Mouse (Mus musculus): ENCODE data around the gene D5Ertd579e. TPM values are rescaled to one million over a fixed set of nuclear protein-coding genes. Genes with fewer than 3 reads are reported as not detected.

D5Ertd579e gene
- polyA plus RNA-seq, 1 experiment from 2014 or later: 21.9 TPM

GRCm38 (mm10) chr5:36729923-36730322 is 34.1 kb upstream of the D5Ertd579e start:
- H3K36me3 ChIP-seq: no peaks in the 10 kb centered on the region
- no peak overlapping the region for H3K4me2 ChIP-seq
- DNase-seq (no peak), ATAC-seq (ENCODE audit: low read depth) (no peak)
- peak overlapping the region; percentile 98; the same call in 1 of the 2 replicates for H3K27ac ChIP-seq
- 86% methylated on average over 2 of the region's 2 CpGs for WGBS (ENCODE audit: insufficient replicate concordance)
- no peak overlapping the region for H3K4me3 ChIP-seq (replicated peaks)
- 0 out of 2 replicates have a peak overlapping the region, but pooled peaks have one; percentile 68 for H3K9ac ChIP-seq
- H3K4me1 ChIP-seq (replicated peaks): peaks cover 81% of the 10 kb centered on the region
- 0 out of 2 replicates have a peak, but pooled peaks cover 3% of the 10 kb centered on the region for H3K27me3 ChIP-seq
- no peaks in the 10 kb centered on the region for H3K9me3 ChIP-seq (replicated peaks)

- Histone ChIP-seq H3K27ac (0 out of 2 replicates have a peak overlapping the region, but pooled peaks have one; percentile 42), H3K4me2 (no peak overlapping the region), H3K9me3 (replicated peaks) (no peaks in the 10 kb centered on the region), H3K4me3 (replicated peaks) (no peak overlapping the region), H3K9ac (peak overlapping the region; percentile 1; the same call in 1 of the 2 replicates), H3K36me3 (no peaks in the 10 kb centered on the region), H3K27me3 (peaks cover 3% of the 10 kb centered on the region; the same call in 1 of the 2 replicates), H3K4me1 (replicated peaks) (peaks cover 78% of the 10 kb centered on the region)
- WGBS (ENCODE audit: insufficient replicate concordance): 81% methylated on average over 4 of the region's 4 CpGs
- no peak for DNase-seq
- ATAC-seq (ENCODE audit: low read depth): no peak
Measured at GRCm38 (mm10) chr5:36729086-36729473, 33.3 kb upstream of the D5Ertd579e start.

- H3K9ac ChIP-seq: peak overlapping the region; percentile 1; the same call in 1 of the 2 replicates
- peaks cover 78% of the 10 kb centered on the region for H3K4me1 ChIP-seq (replicated peaks)
- peaks cover 3% of the 10 kb centered on the region; the same call in 1 of the 2 replicates for H3K27me3 ChIP-seq
- 70% methylated on average over 8 of the region's 8 CpGs for WGBS (ENCODE audit: insufficient replicate concordance)
- no peak for ATAC-seq (ENCODE audit: low read depth)
- H3K27ac ChIP-seq: peak overlapping the region; percentile 42; the same call in 1 of the 2 replicates
- no peak overlapping the region for H3K4me3 ChIP-seq (replicated peaks)
- H3K9me3 ChIP-seq (replicated peaks): no peaks in the 10 kb centered on the region
- no peak for DNase-seq
- no peak overlapping the region for H3K4me2 ChIP-seq
- H3K36me3 ChIP-seq: no peaks in the 10 kb centered on the region
Measured at GRCm38 (mm10) chr5:36728403-36729085, 32.7 kb upstream of the D5Ertd579e start.

GRCm38 (mm10) chr5:36727776-36728175 is 32.0 kb upstream of the D5Ertd579e start:
- no peak overlapping the region for H3K4me3 ChIP-seq (replicated peaks)
- peaks cover 78% of the 10 kb centered on the region for H3K4me1 ChIP-seq (replicated peaks)

GRCm38 (mm10) chr5:36727136-36727535 is 31.3 kb upstream of the D5Ertd579e start:
- ATAC-seq (ENCODE audit: low read depth): no peak
- Histone ChIP-seq H3K9me3 (replicated peaks) (no peaks in the 10 kb centered on the region), H3K36me3 (no peaks in the 10 kb centered on the region), H3K27me3 (peaks cover 3% of the 10 kb centered on the region; the same call in 1 of the 2 replicates), H3K9ac (peak overlapping the region; percentile 22; the same call in 1 of the 2 replicates), H3K4me2 (no peak overlapping the region), H3K4me1 (replicated peaks) (peaks cover 78% of the 10 kb centered on the region), H3K4me3 (replicated peaks) (no peak overlapping the region), H3K27ac (peak overlapping the region; percentile 30; the same call in 1 of the 2 replicates)
- 27% methylated on average over 2 of the region's 2 CpGs for WGBS (ENCODE audit: insufficient replicate concordance)
- no peak for DNase-seq

More at GRCm38 (mm10) chr5:36727776-36728175, 32.0 kb upstream of the D5Ertd579e start:
- H3K27me3 ChIP-seq: peaks cover 3% of the 10 kb centered on the region; the same call in 1 of the 2 replicates
- 61% methylated on average over 7 of the region's 7 CpGs for WGBS (ENCODE audit: insufficient replicate concordance)
- H3K4me2 ChIP-seq: no peak overlapping the region
- no peak for DNase-seq
- H3K36me3 ChIP-seq: no peaks in the 10 kb centered on the region
- peak overlapping the region; percentile 30; the same call in 1 of the 2 replicates for H3K27ac ChIP-seq
- ATAC-seq (ENCODE audit: low read depth): no peak
- H3K9me3 ChIP-seq (replicated peaks): no peaks in the 10 kb centered on the region
- H3K9ac ChIP-seq: 0 out of 2 replicates have a peak overlapping the region, but pooled peaks have one; percentile 22

- peak overlapping the region; percentile 12; the same call in 1 of the 2 replicates for H3K9ac ChIP-seq
- peaks cover 78% of the 10 kb centered on the region for H3K4me1 ChIP-seq (replicated peaks)
- no peak for DNase-seq
- H3K27ac ChIP-seq: peak overlapping the region; percentile 75
- 62% methylated on average over 9 of the region's 9 CpGs for WGBS (ENCODE audit: insufficient replicate concordance)
- H3K4me3 ChIP-seq (replicated peaks): no peak overlapping the region
- no peaks in the 10 kb centered on the region for H3K36me3 ChIP-seq
- ATAC-seq (ENCODE audit: low read depth): 0 out of 2 replicates have a peak, but pooled peaks have one; percentile 6
- peaks cover 3% of the 10 kb centered on the region; the same call in 1 of the 2 replicates for H3K27me3 ChIP-seq
- no peaks in the 10 kb centered on the region for H3K9me3 ChIP-seq (replicated peaks)
- peak overlapping the region; percentile 28 for H3K4me2 ChIP-seq
Measured at GRCm38 (mm10) chr5:36726387-36726801, 30.6 kb upstream of the D5Ertd579e start.

GRCm38 (mm10) chr5:36725861-36726260 is 30.0 kb upstream of the D5Ertd579e start:
- H3K4me2 ChIP-seq: peak overlapping the region; percentile 28; the same call in 1 of the 2 replicates
- H3K27ac ChIP-seq: peak overlapping the region; percentile 75
- H3K9ac ChIP-seq: peak overlapping the region; percentile 12; the same call in 1 of the 2 replicates
- H3K4me1 ChIP-seq (replicated peaks): peaks cover 78% of the 10 kb centered on the region
- 74% methylated on average over 12 of the region's 12 CpGs for WGBS (ENCODE audit: insufficient replicate concordance)
- peaks cover 3% of the 10 kb centered on the region; the same call in 1 of the 2 replicates for H3K27me3 ChIP-seq
- H3K4me3 ChIP-seq (replicated peaks): no peak overlapping the region
- no peak for ATAC-seq (ENCODE audit: low read depth)
- no peak for DNase-seq
- no peaks in the 10 kb centered on the region for H3K9me3 ChIP-seq (replicated peaks)
- H3K36me3 ChIP-seq: no peaks in the 10 kb centered on the region

GRCm38 (mm10) chr5:36724274-36724673 is 28.4 kb upstream of the D5Ertd579e start:
- Histone ChIP-seq H3K9ac (peak overlapping the region; percentile 40; the same call in 1 of the 2 replicates), H3K4me1 (replicated peaks) (peaks cover 81% of the 10 kb centered on the region), H3K27me3 (peaks cover 3% of the 10 kb centered on the region; the same call in 1 of the 2 replicates), H3K9me3 (replicated peaks) (no peaks in the 10 kb centered on the region), H3K4me2 (no peak overlapping the region), H3K36me3 (no peaks in the 10 kb centered on the region), H3K27ac (peak overlapping the region; percentile 99), H3K4me3 (replicated peaks) (no peak overlapping the region)
- ATAC-seq (ENCODE audit: low read depth) (0 out of 2 replicates have a peak, but pooled peaks have one; percentile 1), DNase-seq (no peak)
- 81% methylated on average over 7 of the region's 7 CpGs for WGBS (ENCODE audit: insufficient replicate concordance)

GRCm38 (mm10) chr5:36723356-36723755 is 27.5 kb upstream of the D5Ertd579e start:
- WGBS (ENCODE audit: insufficient replicate concordance): 80% methylated on average over 9 of the region's 9 CpGs
- Histone ChIP-seq H3K9me3 (replicated peaks) (no peaks in the 10 kb centered on the region), H3K27ac (peak overlapping the region; percentile 99), H3K4me3 (replicated peaks) (no peak overlapping the region), H3K36me3 (no peaks in the 10 kb centered on the region), H3K4me2 (no peak overlapping the region), H3K4me1 (replicated peaks) (peaks cover 83% of the 10 kb centered on the region), H3K27me3 (peaks cover 4% of the 10 kb centered on the region), H3K9ac (peak overlapping the region; percentile 60; the same call in 1 of the 2 replicates)
- DNase-seq (no peak), ATAC-seq (ENCODE audit: low read depth) (no peak)

GRCm38 (mm10) chr5:36722415-36722856 is 26.6 kb upstream of the D5Ertd579e start:
- H3K36me3 ChIP-seq: no peaks in the 10 kb centered on the region
- ATAC-seq (ENCODE audit: low read depth) (peak; percentile 30), DNase-seq (peak; percentile 43)
- H3K27ac ChIP-seq: peak overlapping the region; percentile 99
- 24% methylated on average over 6 of the region's 6 CpGs for whole genome bisulfite sequencing (ENCODE audit: insufficient replicate concordance)
- H3K4me3 ChIP-seq (replicated peaks): peak overlapping the region; percentile 20
- peaks cover 86% of the 10 kb centered on the region for H3K4me1 ChIP-seq (replicated peaks)
- peak overlapping the region; percentile 60 for H3K9ac ChIP-seq
- peaks cover 13% of the 10 kb centered on the region for H3K27me3 ChIP-seq
- peak overlapping the region; percentile 49 for H3K4me2 ChIP-seq
- H3K9me3 ChIP-seq (replicated peaks): no peaks in the 10 kb centered on the region

- ATAC-seq (ENCODE audit: low read depth): peak; percentile 94
- no peaks in the 10 kb centered on the region for H3K36me3 ChIP-seq
- 12% methylated on average over 5 of the region's 5 CpGs for WGBS (ENCODE audit: insufficient replicate concordance)
- H3K4me1 ChIP-seq (replicated peaks): peaks cover 84% of the 10 kb centered on the region
- peak overlapping the region; percentile 42 for H3K4me3 ChIP-seq (replicated peaks)
- H3K9me3 ChIP-seq (replicated peaks): no peaks in the 10 kb centered on the region
- peaks cover 21% of the 10 kb centered on the region for H3K27me3 ChIP-seq
- H3K9ac ChIP-seq: peak overlapping the region; percentile 69
- H3K27ac ChIP-seq: peak overlapping the region; percentile 99
- H3K4me2 ChIP-seq: peak overlapping the region; percentile 72
- DNase-seq: peak; percentile 88
Measured at GRCm38 (mm10) chr5:36720710-36721375, 25.0 kb upstream of the D5Ertd579e start.

All from liver, embryonic 13.5 days (tissue).